Mouse (Mus musculus) retina, adult 2 months (tissue): Measurements from ENCODE around the gene Gm3383.
"Not testable (repeated sequence)": the region's sequence is repeated elsewhere in the genome, so short reads cannot be mapped to it uniquely, and the experiment has no call there.

Source experiments
- DNase-seq: peaks from one replicate; pipeline ENCODE4 v3.0.0-alpha.2; 2012; ENCODE audit warnings: low read depth, low spot score

The Gm3383 gene

DNA sequence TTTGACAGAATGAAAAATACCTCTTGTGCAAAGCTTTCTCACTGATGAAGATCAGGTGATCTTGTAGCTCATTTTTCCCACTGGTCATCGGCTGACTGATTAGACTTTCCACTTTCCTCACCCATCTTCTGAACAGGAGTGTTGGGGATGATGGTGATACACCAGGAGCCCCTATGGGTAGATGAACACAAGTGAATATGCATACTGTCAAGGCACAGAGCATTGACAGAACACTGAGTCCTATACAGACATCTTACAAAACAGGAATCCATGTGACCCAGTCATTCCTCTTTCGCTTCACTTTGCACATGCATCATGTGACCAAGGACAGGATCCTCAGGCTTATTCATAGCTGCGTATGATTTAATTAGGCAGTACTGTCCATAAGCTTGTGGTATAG lies at the start of gene Gm3383:
Gene Gm3383 (minus strand): TSS at position 101 of the 400 bp plus-strand sequence.
- not testable (repeated sequence) for DNase-seq

DNA sequence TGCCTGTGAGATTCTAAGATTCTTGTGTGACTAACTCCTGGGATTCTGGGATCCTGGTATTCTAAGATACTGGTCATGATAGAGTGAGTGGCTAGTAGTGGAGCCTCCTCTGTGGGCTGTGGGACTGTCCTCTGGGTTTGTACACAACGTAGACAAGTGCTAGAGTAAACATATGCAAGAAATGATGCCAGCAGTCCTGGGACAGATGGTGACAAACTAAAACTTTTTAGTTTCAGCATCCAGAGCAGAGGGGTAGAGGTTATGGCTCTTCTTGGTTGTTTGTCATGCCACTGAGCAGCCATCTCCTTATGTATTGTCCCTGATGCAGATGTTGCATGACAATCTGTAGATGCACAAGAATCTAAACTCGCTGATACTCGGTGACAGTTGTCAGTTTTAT lies 48.1 kb upstream of the Gm3383 start:
- not testable (repeated sequence) for DNase-seq

DNA sequence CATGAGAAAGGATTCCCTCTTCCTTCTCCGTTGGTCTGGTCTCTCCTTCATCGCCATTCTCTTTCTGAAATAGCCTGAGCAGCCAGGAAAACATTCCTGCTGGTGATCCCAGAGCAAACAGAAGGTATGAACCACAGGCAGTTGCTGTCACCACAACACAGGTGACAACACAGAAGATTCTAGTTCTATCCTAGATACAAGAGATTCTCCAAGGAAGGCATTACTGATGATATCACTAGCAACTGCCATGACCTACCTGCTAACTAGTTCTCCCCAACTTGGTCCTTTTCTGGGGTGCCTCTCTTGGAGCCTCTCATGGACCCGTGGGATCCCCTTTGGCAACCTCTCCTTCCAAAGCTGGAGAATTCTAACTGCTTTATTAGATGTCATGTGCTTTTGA lies 22.4 kb upstream of the Gm3383 start, which contains the start of gene Gm3424:
Gene Gm3424 (minus strand): TSS at position 101 of the 400 bp plus-strand sequence.
- DNase-seq: not testable (repeated sequence)

DNA sequence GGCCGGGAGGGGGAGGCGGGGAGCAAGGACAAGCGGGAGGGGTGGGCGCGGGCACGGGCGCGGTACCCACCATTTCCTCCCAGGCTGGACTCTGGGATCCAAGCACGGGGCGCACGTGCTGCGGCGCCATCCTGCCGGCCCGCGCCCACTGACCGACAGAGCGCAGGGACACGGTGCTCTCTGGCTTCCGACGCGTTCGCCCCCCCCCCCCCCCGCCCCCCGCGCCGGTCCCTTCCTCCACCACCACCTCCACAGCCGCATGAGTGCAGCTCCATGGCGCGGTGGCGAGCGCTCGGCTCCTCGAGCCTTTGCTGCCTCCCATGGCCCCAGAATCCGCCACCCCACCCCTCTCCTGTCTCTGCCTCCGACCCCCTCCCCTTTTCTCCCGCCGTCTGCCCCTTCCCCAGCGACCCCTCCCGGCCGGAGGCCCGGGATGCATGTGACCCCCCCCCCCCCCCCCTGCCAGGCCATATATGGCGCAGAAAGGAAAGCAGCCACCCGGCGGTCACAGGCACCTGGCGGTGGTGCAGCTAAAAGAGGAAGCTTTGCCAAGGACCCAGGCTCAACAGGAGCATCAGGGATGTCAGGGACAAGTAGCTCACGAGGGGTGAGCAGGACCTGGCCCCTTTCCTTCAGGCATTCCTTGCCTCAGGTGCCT lies 5.0 kb upstream of the Gm3383 start:
- not testable (repeated sequence) for DNase-seq

DNA sequence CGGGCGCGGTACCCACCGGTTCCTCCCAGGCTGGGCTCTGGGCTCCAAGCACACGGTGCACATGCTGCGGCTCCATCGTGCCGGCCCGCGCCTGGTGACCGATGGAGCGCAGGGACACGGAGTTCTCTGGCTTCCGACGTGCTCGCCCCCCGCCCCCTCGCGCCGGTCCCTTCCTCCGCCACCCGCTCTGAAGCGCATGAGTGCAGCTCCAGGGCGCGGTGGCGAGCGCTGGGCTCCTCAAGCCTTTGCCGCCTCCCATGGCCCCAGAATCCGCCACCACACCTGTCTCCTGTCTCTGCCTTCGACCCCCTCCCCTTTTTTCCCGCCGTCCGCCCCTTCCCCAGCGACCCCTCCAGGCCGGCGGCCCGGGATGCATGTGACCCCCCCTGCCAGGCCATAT lies 66.3 kb downstream of the Gm3383 start, which contains the start of gene Gm3373:
Gene Gm3373 (minus strand): TSS at position 101 of the 400 bp plus-strand sequence.
- DNase-seq: not testable (repeated sequence)

DNA sequence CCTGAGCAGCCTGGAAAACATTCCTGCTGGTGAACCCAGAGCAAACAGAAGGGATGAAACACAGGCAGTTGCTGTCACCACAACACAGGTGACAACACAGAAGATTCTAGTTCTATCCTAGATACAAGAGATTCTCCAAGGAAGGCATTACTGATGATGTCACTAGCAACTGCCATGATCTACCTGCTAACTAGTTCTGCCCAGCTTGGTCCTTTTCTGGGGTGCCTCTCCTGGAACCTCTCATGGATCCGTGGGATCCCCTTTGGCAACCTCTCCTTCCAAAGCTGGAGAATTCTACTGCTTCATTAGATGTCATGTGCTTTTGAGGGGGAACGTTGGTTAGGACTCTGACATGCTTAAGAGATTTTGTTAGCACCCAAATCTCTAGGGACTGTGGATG lies 120.4 kb downstream of the Gm3383 start, which contains the start of gene Gm9603:
Gene Gm9603 (minus strand): TSS at position 101 of the 400 bp plus-strand sequence.
- not testable (repeated sequence) for DNase-seq

DNA sequence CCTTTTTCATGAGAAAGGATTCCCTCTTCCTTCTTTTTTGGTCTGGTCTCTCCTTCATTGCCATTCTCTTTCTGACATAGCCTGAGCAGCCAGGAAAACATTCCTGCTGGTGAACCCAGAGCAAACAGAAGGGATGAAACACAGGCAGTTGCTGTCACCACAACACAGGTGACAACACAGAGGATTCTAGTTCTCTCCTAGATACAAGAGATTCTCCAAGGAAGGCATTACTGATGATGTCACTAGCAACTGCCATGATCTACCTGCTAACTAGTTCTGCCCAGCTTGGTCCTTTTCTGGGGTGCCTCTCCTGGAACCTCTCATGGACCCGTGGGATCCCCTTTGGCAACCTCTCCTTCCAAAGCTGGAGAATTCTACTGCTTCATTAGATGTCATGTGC lies 174.9 kb downstream of the Gm3383 start, which contains the start of gene Gm8265:
Gene Gm8265 (minus strand): TSS at position 101 of the 400 bp plus-strand sequence.
- not testable (repeated sequence) for DNase-seq
